8 mouse cellular contexts compared by ENCODE assay signal in the genomic region with DNA sequence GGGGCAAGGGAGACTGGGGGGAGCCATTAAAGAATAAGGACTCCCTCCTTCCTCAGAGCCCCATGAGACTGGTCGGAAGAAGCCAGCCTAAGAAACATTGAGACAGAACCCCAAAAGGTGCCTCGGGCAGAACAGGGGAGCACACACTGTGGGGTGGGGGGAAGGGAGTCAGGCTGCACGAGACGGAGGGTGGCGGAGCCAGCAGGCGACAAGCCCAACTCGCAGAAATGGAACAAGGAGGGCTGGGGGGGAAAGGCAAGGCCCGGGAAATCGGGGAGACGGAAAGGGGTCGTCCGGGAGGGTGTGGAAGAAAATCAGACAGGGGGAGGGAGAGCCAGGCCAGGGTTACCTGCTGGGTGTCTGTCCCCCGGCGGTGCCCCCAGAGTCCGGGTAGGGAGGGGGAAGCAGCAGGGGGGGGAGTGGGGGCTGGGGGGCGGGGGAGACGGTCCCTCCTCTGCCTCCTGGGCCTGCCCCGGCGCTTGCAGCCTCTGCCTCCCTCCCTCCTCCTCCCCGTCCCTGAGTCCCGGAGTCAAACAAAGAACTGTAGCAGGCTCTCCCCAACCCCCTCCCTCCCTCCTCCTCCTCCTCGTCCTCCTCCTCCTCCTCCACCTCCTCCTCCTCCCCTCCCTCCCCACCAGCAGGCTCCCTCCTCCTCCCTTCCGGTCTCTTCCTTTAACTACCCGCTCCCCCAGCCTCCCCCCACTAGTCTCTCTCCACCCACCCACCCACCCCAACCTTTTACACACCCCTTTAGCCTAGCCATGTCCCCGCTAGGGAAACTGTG. TPM values are rescaled to one million over a fixed set of nuclear protein-coding genes. Genes with fewer than 3 reads are reported as not detected.
A peak's percentile ranks its signal among the peaks of the same experiment; 100 is the strongest.
DNase-seq lines count a peak whose midpoint lies in the region; ATAC-seq and TF ChIP-seq lines count a peak whose summit lies in the region.

No protein-coding gene starts in this region.

- H3K9me3 ChIP-seq in forebrain, postnatal 0 days (ENCODE audit: low read length) = no peaks in the 10 kb centered on the region
- no peaks in the 10 kb centered on the region for H3K9me3 ChIP-seq in lung, embryonic 15.5 days

- TF ChIP-seq CTCF in forebrain, postnatal 0 days (IDR thresholded peaks at IDR 0.05; ENCODE audit: low read depth) = no peak

- peak; percentile 19; the same call in 1 of the 2 replicates for ATAC-seq in forebrain, postnatal 0 days
- ATAC-seq in lung, embryonic 15.5 days (ENCODE audit: borderline replicate concordance, extremely low read depth, low FRiP score, low TSS enrichment) = no peak

- H3K36me3 ChIP-seq in forebrain, postnatal 0 days (ENCODE audit: insufficient read depth) = peaks cover 11% of the 10 kb centered on the region
- H3K36me3 ChIP-seq in lung, embryonic 15.5 days = no peaks in the 10 kb centered on the region
- no peaks in the 10 kb centered on the region for H3K36me3 ChIP-seq in splenic B cell, adult 2 months (ENCODE audit: control insufficient read depth, insufficient read depth, low read length, poor library complexity, severe bottlenecking)

- peak overlapping the region; percentile 98 for H3K4me2 ChIP-seq in forebrain, postnatal 0 days (ENCODE audit: low read depth)
- peak overlapping the region; percentile 91 for H3K4me2 ChIP-seq in lung, embryonic 15.5 days

- H3K27me3 ChIP-seq in forebrain, postnatal 0 days (ENCODE audit: insufficient read depth, low read length) = peaks cover 6% of the 10 kb centered on the region; the same call in 1 of the 2 replicates
- H3K27me3 ChIP-seq in lung, embryonic 15.5 days = peaks cover 1% of the 10 kb centered on the region; the same call in 1 of the 2 replicates
- H3K27me3 ChIP-seq in splenic B cell, adult 2 months (ENCODE audit: control insufficient read depth, insufficient read depth, low read length, poor library complexity, severe bottlenecking) = 0 out of 2 replicates have a peak, but pooled peaks cover 3% of the 10 kb centered on the region

- peaks cover 48% of the 10 kb centered on the region for H3K4me1 ChIP-seq in forebrain, postnatal 0 days (ENCODE audit: insufficient read depth)
- peaks cover 63% of the 10 kb centered on the region for H3K4me1 ChIP-seq in lung, embryonic 15.5 days

- H3K4me3 ChIP-seq in forebrain, postnatal 0 days (ENCODE audit: low read depth, low read length) = peak overlapping the region; percentile 71
- peak overlapping the region; percentile 62 for H3K4me3 ChIP-seq in lung, embryonic 15.5 days

- H3K27ac ChIP-seq in forebrain, postnatal 0 days (ENCODE audit: low read depth, low read length) = peak overlapping the region; percentile 99
- H3K27ac ChIP-seq in lung, embryonic 15.5 days = peak overlapping the region; percentile 96

- DNase-seq in ovary, adult 18-20 months (ENCODE audit: low spot score) = peak; percentile 79
- no peak for DNase-seq in ovary, postnatal 10 days (ENCODE audit: low spot score)
- DNase-seq in cerebellum, adult 11-12 months = peak; percentile 84
- DNase-seq in forebrain, postnatal 0 days = peak; percentile 76
- DNase-seq in kidney, adult 18-20 months = peak; percentile 52
- peak; percentile 22 for DNase-seq in splenic B cell, adult 2 months (ENCODE audit: low read depth, low spot score)
- DNase-seq in right cerebral cortex, postnatal 36 days (ENCODE audit: low spot score in 2 of 2) = no peak

- peak overlapping the region; percentile 85 for H3K9ac ChIP-seq in forebrain, postnatal 0 days
- H3K9ac ChIP-seq in lung, embryonic 15.5 days = peak overlapping the region; percentile 81

- WGBS in forebrain, postnatal 0 days = 0% methylated on average over 16 of the region's 25 CpGs
- WGBS in lung, embryonic 15.5 days = under 1% methylated on average over 16 of the region's 25 CpGs

RNA-seq across cellular contexts. Expression of a gene that starts 2.4 kb away (rescaled TPM):
- total RNA-seq in forebrain, postnatal 0 days (2014; rRNA removed) = 10.2 and 15.0 TPM in 2 replicates
- polyA plus RNA-seq in forebrain, postnatal 0 days (2015; fragmentation: Nextera tagmentation; extraction: Ambion mirVana) = 18.1 and 30.2 TPM in 2 replicates
- 22.7 and 23.4 TPM in 2 replicates for polyA plus RNA-seq in lung, embryonic 15.5 days (2015; fragmentation: Nextera tagmentation; extraction: Ambion mirVana)

RNA-seq across cellular contexts. Expression of a gene that starts 17.8 kb away (rescaled TPM):
- 2.0 and 2.4 TPM in 2 replicates for total RNA-seq in forebrain, postnatal 0 days (2014; rRNA removed)
- 6.8 and 7.7 TPM in 2 replicates for polyA plus RNA-seq in forebrain, postnatal 0 days (2015; fragmentation: Nextera tagmentation; extraction: Ambion mirVana)
- 46.7 and 49.8 TPM in 2 replicates for polyA plus RNA-seq in lung, embryonic 15.5 days (2015; fragmentation: Nextera tagmentation; extraction: Ambion mirVana)

RNA-seq across cellular contexts. Expression of a gene that starts 20.4 kb away (rescaled TPM):
- 21.1 and 28.9 TPM in 2 replicates for total RNA-seq in forebrain, postnatal 0 days (2014; rRNA removed)
- 17.0 and 24.2 TPM in 2 replicates for polyA plus RNA-seq in forebrain, postnatal 0 days (2015; fragmentation: Nextera tagmentation; extraction: Ambion mirVana)
- 28.4 and 31.5 TPM in 2 replicates for polyA plus RNA-seq in lung, embryonic 15.5 days (2015; fragmentation: Nextera tagmentation; extraction: Ambion mirVana)

RNA-seq across cellular contexts. Expression of a gene that starts 20.6 kb away (rescaled TPM):
- total RNA-seq in forebrain, postnatal 0 days (2014; rRNA removed) = 47.7 and 59.2 TPM in 2 replicates
- polyA plus RNA-seq in forebrain, postnatal 0 days (2015; fragmentation: Nextera tagmentation; extraction: Ambion mirVana) = 125 and 141 TPM in 2 replicates
- polyA plus RNA-seq in lung, embryonic 15.5 days (2015; fragmentation: Nextera tagmentation; extraction: Ambion mirVana) = 151 and 168 TPM in 2 replicates

RNA-seq across cellular contexts. Expression of a gene that starts 46.7 kb away (rescaled TPM):
- 356 and 381 TPM in 2 replicates for total RNA-seq in forebrain, postnatal 0 days (2014; rRNA removed)
- polyA plus RNA-seq in forebrain, postnatal 0 days (2015; fragmentation: Nextera tagmentation; extraction: Ambion mirVana) = 55.3 and 74.7 TPM in 2 replicates
- polyA plus RNA-seq in lung, embryonic 15.5 days (2015; fragmentation: Nextera tagmentation; extraction: Ambion mirVana) = 56.7 and 59.4 TPM in 2 replicates

Comparison
In these comparisons a context has a peak if more than half of its experiments do, and no peak if none do; other contexts are left out.
1. DNase-seq: peak in ovary, adult 18-20 months (single experiment), cerebellum, adult 11-12 months (single experiment), forebrain, postnatal 0 days (single experiment), kidney, adult 18-20 months (single experiment) and splenic B cell, adult 2 months (single experiment); none in ovary, postnatal 10 days (single experiment) and right cerebral cortex, postnatal 36 days (0 of 2).